Mouse (Mus musculus) ES-Bruce4 (cell line): Measurements from ENCODE around the gene Ube2l6. TPM values are rescaled to one million over a fixed set of nuclear protein-coding genes. Genes with fewer than 3 reads are reported as not detected.

Experiments
- H3K27ac ChIP-seq: 2 replicates; pipeline ENCODE4 v1.5.1; 2012; ENCODE audit warnings: low read length, inconsistent platforms; ENCODE audit not compliant: insufficient read depth
- H3K27me3 ChIP-seq: 2 replicates; pipeline ENCODE4 v1.6.1; 2012; ENCODE audit warnings: mild to moderate bottlenecking, low read length, inconsistent platforms; ENCODE audit not compliant: control insufficient read depth, poor library complexity, insufficient read depth, severe bottlenecking
- H3K36me3 ChIP-seq: 2 replicates; pipeline ENCODE4 v1.6.1; 2012; ENCODE audit warnings: inconsistent platforms, mild to moderate bottlenecking, low read length, moderate library complexity; ENCODE audit not compliant: control insufficient read depth, poor library complexity, insufficient read depth, severe bottlenecking
- H3K4me1 ChIP-seq: one replicate; pipeline ENCODE4 v1.8.1; 2011; ENCODE audit warnings: low read length; ENCODE audit not compliant: control insufficient read depth, insufficient read depth
- H3K4me3 ChIP-seq: 2 replicates; pipeline ENCODE4 v1.5.1; 2011; ENCODE audit warnings: low read depth, mild to moderate bottlenecking, low read length
- H3K9ac ChIP-seq: 2 replicates; pipeline ENCODE4 v1.6.1; 2012; ENCODE audit warnings: low read depth, mild to moderate bottlenecking, inconsistent platforms; ENCODE audit not compliant: poor library complexity, severe bottlenecking
- H3K9me3 ChIP-seq: replicated peaks from 2 replicates; pipeline ENCODE4 v1.6.1; 2012; ENCODE audit warnings: mild to moderate bottlenecking, low read length, inconsistent platforms; ENCODE audit not compliant: control insufficient read depth, poor library complexity, insufficient read depth, severe bottlenecking
- CTCF ChIP-seq: IDR thresholded peaks from one replicate; pipeline ENCODE4 v1.8.1; 2011; ENCODE audit warnings: low read depth, low read length
- EP300 ChIP-seq: IDR thresholded peaks from 2 replicates; pipeline ENCODE4 v1.6.1; 2011; ENCODE audit warnings: low read depth, low read length; ENCODE audit not compliant: insufficient read depth
- POLR2A ChIP-seq: IDR thresholded peaks from one replicate; pipeline ENCODE4 v1.8.1; 2011; ENCODE audit warnings: low read length; ENCODE audit not compliant: insufficient read depth
- polyA plus RNA-seq: library from polyadenylated mRNA; stranded (reverse); fragments of >200 nt; gene quantifications from 2 replicates; pipeline ENCODE4 v1.2.4, GENCODE M21; 2011; ENCODE audit warnings: low read depth; ENCODE audit not compliant: missing spikeins, insufficient read depth, insufficient read length

The Ube2l6 gene
- polyA plus RNA-seq, 1 experiment = 12.6 TPM

GRCm38 (mm10) chr2:84773195-84773594 lies 25.4 kb upstream of the Ube2l6 start:
- Histone ChIP-seq H3K4me1 (peaks cover 3% of the 10 kb centered on the region), H3K27me3 (no peaks in the 10 kb centered on the region), H3K9ac (no peak overlapping the region), H3K36me3 (no peaks in the 10 kb centered on the region), H3K4me3 (no peak overlapping the region), H3K9me3 (no peaks in the 10 kb centered on the region), H3K27ac (no peak overlapping the region)
- TF ChIP-seq POLR2A (no peak), CTCF (no peak), EP300 (no peak)

- TF ChIP-seq EP300 (peak; percentile 92), POLR2A (no peak)
- H3K4me1 ChIP-seq = peaks cover 3% of the 10 kb centered on the region
- H3K4me3 ChIP-seq = peak overlapping the region; percentile 53
- no peaks in the 10 kb centered on the region for H3K9me3 ChIP-seq
- no peaks in the 10 kb centered on the region for H3K36me3 ChIP-seq
- no peaks in the 10 kb centered on the region for H3K27me3 ChIP-seq
- peak overlapping the region; percentile 20; the same call in 1 of the 2 replicates for H3K9ac ChIP-seq
- no peak overlapping the region for H3K27ac ChIP-seq
Measured at GRCm38 (mm10) chr2:84774751-84775150, 23.9 kb upstream of the Ube2l6 start.

- H3K36me3 ChIP-seq = no peaks in the 10 kb centered on the region
- TF ChIP-seq EP300 (no peak), POLR2A (no peak), CTCF (no peak)
- H3K9ac ChIP-seq = peak within 1 kb of the TSS; percentile 47
- peaks cover 3% of the 10 kb centered on the region for H3K4me1 ChIP-seq
- H3K27ac ChIP-seq = peak within 1 kb of the TSS; percentile 96
- peak within 1 kb of the TSS; percentile 53 for H3K4me3 ChIP-seq
- no peaks in the 10 kb centered on the region for H3K9me3 ChIP-seq
- H3K27me3 ChIP-seq = no peaks in the 10 kb centered on the region
Measured at GRCm38 (mm10) chr2:84775241-84775640, 23.4 kb upstream of the Ube2l6 start, which contains the start of gene Serping1. Gene Serping1, minus strand, starts transcription at chr2:84775444.

- H3K9me3 ChIP-seq = no peaks in the 10 kb centered on the region
- no peaks in the 10 kb centered on the region for H3K36me3 ChIP-seq
- H3K27me3 ChIP-seq = no peaks in the 10 kb centered on the region
- TF ChIP-seq CTCF (no peak), EP300 (no peak), POLR2A (no peak)
- no peak overlapping the region for H3K4me3 ChIP-seq
- H3K4me1 ChIP-seq = peaks cover 3% of the 10 kb centered on the region
- H3K9ac ChIP-seq = peak overlapping the region; percentile 47
- H3K27ac ChIP-seq = peak overlapping the region; percentile 96
Measured at GRCm38 (mm10) chr2:84775665-84776064, 23.0 kb upstream of the Ube2l6 start.

- no peak overlapping the region for H3K9ac ChIP-seq
- TF ChIP-seq EP300 (no peak), POLR2A (no peak), CTCF (no peak)
- no peak overlapping the region for H3K27ac ChIP-seq
- peaks cover 3% of the 10 kb centered on the region for H3K4me1 ChIP-seq
- H3K4me3 ChIP-seq = no peak overlapping the region
- H3K27me3 ChIP-seq = no peaks in the 10 kb centered on the region
- H3K36me3 ChIP-seq = no peaks in the 10 kb centered on the region
- H3K9me3 ChIP-seq = no peaks in the 10 kb centered on the region
Measured at GRCm38 (mm10) chr2:84777706-84778105, 20.9 kb upstream of the Ube2l6 start.

GRCm38 (mm10) chr2:84779210-84779609 lies 19.4 kb upstream of the Ube2l6 start:
- Histone ChIP-seq H3K9ac (no peak overlapping the region), H3K36me3 (no peaks in the 10 kb centered on the region), H3K9me3 (no peaks in the 10 kb centered on the region), H3K27ac (no peak overlapping the region), H3K4me3 (no peak overlapping the region), H3K4me1 (peaks cover under 1% of the 10 kb centered on the region), H3K27me3 (no peaks in the 10 kb centered on the region)
- TF ChIP-seq EP300 = no peak
- TF ChIP-seq CTCF = no peak
- TF ChIP-seq POLR2A = no peak
